Mouse (Mus musculus): Measurements from ENCODE around the gene Spns2. TPM values are rescaled to one million over a fixed set of nuclear protein-coding genes. Genes with fewer than 3 reads are reported as not detected.

The Spns2 gene
- polyA plus RNA-seq, 1 experiment from 2014 or later = 4.3 TPM

DNA sequence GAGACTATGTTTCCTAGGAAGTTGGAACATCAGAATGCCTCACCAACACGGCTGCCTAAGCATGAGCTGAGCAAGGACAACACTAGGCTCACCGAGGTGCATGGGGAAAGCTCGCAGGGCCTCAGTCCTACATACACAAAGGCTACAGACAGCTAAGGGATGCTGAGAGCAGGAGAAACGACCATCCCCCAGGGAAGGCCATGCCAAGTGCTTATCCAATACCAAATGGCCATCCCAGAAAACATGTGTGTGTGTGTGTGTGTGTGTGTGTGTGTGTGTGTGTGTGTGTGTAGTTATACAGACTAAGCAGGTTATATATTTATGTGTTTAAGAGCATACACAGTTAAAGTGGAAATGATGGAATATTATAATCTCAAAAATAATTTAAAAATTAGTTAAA is 34.0 kb upstream of the Spns2 start:
- no peak for DNase-seq (ENCODE audit: low spot score)
- Histone ChIP-seq H3K9me3 (ENCODE audit: control insufficient read depth, low read length) (no peaks in the 10 kb centered on the region), H3K4me1 (replicated peaks; ENCODE audit: control insufficient read depth, insufficient read depth, low read length) (no peaks in the 10 kb centered on the region), H3K4me2 (ENCODE audit: low read length) (no peak overlapping the region), H3K4me3 (ENCODE audit: low read depth, low read length) (no peak overlapping the region), H3K27ac (ENCODE audit: low read depth) (no peak overlapping the region), H3K36me3 (ENCODE audit: control insufficient read depth, insufficient read depth, low read length) (no peaks in the 10 kb centered on the region), H3K27me3 (replicated peaks; ENCODE audit: control insufficient read depth, insufficient read depth, low read length) (no peaks in the 10 kb centered on the region), H3K9ac (ENCODE audit: low read length) (no peak overlapping the region)
- WGBS = 55% methylated on average over 4 of the region's 4 CpGs
- no peak for ATAC-seq (replicated peaks; ENCODE audit: low FRiP score, low TSS enrichment, low read depth)

DNA sequence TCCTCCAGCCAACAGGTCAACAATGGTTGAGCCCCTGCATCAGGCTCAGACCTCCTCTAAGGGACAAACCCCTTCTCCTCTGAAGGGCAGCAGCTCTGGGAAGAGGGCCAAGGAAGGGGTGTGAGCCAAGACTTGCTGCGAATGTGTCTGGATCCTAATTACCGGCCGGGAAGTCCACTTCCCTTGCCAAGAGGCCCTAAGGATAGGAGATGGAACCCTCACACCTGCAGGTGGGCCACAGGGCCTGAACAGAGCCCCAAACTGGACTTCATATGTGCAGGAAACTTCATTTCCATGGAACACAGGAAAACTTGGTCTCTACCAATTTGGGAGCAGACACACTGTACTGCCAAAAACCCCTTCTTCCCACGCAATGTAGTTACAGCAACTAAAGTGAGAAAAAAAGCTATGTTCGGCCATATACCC is 32.9 kb upstream of the Spns2 start:
- Histone ChIP-seq H3K9ac (ENCODE audit: low read length) (no peak overlapping the region), H3K27ac (ENCODE audit: low read depth) (no peak overlapping the region)
- no peak for DNase-seq (ENCODE audit: low spot score)

GRCm38 (mm10) chr11:72521598-72522541 is 32.2 kb upstream of the Spns2 start:
- Histone ChIP-seq H3K36me3 (ENCODE audit: control insufficient read depth, insufficient read depth, low read length) (no peaks in the 10 kb centered on the region), H3K4me2 (ENCODE audit: low read length) (no peak overlapping the region), H3K27ac (ENCODE audit: low read depth) (no peak overlapping the region), H3K9ac (ENCODE audit: low read length) (no peak overlapping the region), H3K4me3 (ENCODE audit: low read depth, low read length) (no peak overlapping the region), H3K9me3 (ENCODE audit: control insufficient read depth, low read length) (no peaks in the 10 kb centered on the region), H3K27me3 (replicated peaks; ENCODE audit: control insufficient read depth, insufficient read depth, low read length) (no peaks in the 10 kb centered on the region), H3K4me1 (replicated peaks; ENCODE audit: control insufficient read depth, insufficient read depth, low read length) (no peaks in the 10 kb centered on the region)
- DNase-seq (ENCODE audit: low spot score) (no peak), ATAC-seq (replicated peaks; ENCODE audit: low FRiP score, low TSS enrichment, low read depth) (no peak)
- WGBS = 78% methylated on average over 5 of the region's 5 CpGs

More for the DNA sequence above, 32.9 kb upstream of the Spns2 start:
- Histone ChIP-seq H3K27me3 (replicated peaks; ENCODE audit: control insufficient read depth, insufficient read depth, low read length) (no peaks in the 10 kb centered on the region), H3K9me3 (ENCODE audit: control insufficient read depth, low read length) (no peaks in the 10 kb centered on the region), H3K4me1 (replicated peaks; ENCODE audit: control insufficient read depth, insufficient read depth, low read length) (no peaks in the 10 kb centered on the region), H3K4me2 (ENCODE audit: low read length) (no peak overlapping the region), H3K36me3 (ENCODE audit: control insufficient read depth, insufficient read depth, low read length) (no peaks in the 10 kb centered on the region), H3K4me3 (ENCODE audit: low read depth, low read length) (no peak overlapping the region)
- no peak for ATAC-seq (replicated peaks; ENCODE audit: low FRiP score, low TSS enrichment, low read depth)
- 70% methylated on average over 5 of the region's 5 CpGs for WGBS

DNA sequence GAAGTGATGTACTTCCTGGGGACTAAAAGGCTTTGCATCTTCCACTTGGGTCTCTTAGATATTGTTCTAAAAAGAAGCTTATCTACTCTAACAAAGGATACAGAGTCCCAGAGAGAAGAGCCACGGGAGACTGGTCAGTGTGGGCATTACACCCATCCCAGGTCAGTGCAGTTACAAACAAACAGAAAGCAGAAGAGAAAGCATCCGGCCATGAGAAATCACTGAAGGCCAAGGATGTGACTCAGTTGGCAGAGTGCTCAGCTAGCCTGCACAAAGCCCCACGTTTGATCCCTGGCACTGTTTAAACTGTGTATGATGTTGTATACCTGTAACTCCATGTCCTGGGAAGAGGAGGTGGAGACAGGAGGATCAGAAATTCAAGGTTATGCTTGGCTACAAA is 30.2 kb upstream of the Spns2 start:
- H3K27me3 ChIP-seq (replicated peaks; ENCODE audit: control insufficient read depth, insufficient read depth, low read length) = no peaks in the 10 kb centered on the region
- H3K9me3 ChIP-seq (ENCODE audit: control insufficient read depth, low read length) = no peaks in the 10 kb centered on the region
- H3K4me2 ChIP-seq (ENCODE audit: low read length) = no peak overlapping the region
- DNase-seq (ENCODE audit: low spot score) (no peak), ATAC-seq (replicated peaks; ENCODE audit: low FRiP score, low TSS enrichment, low read depth) (no peak)
- 66% methylated on average over 3 of the region's 3 CpGs for WGBS
- H3K9ac ChIP-seq (ENCODE audit: low read length) = no peak overlapping the region
- H3K36me3 ChIP-seq (ENCODE audit: control insufficient read depth, insufficient read depth, low read length) = no peaks in the 10 kb centered on the region
- H3K4me1 ChIP-seq (replicated peaks; ENCODE audit: control insufficient read depth, insufficient read depth, low read length) = no peaks in the 10 kb centered on the region
- H3K27ac ChIP-seq (ENCODE audit: low read depth) = no peak overlapping the region
- H3K4me3 ChIP-seq (ENCODE audit: low read depth, low read length) = no peak overlapping the region

DNA sequence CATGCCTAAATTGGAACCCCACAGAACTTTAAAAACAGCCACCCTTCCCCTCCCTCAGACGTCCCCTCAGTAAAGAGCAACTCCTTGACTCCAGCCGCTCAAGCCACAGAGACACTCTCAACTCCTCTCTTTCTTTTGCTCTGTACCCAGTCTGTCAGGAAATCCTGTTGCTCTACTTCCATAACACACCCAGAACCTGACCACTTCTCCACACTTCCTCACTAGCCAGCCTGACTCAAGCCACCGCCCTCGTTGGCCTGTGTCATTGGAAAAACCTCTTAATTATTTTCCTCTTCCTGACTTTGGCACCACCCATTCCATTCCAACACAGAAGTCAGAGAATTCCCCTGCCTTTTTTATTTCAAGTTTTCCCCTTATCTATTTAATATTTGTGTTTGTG is 29.5 kb upstream of the Spns2 start:
- Histone ChIP-seq H3K4me1 (replicated peaks; ENCODE audit: control insufficient read depth, insufficient read depth, low read length) (no peaks in the 10 kb centered on the region), H3K4me3 (ENCODE audit: low read depth, low read length) (no peak overlapping the region), H3K4me2 (ENCODE audit: low read length) (no peak overlapping the region), H3K27ac (ENCODE audit: low read depth) (no peak overlapping the region), H3K36me3 (ENCODE audit: control insufficient read depth, insufficient read depth, low read length) (no peaks in the 10 kb centered on the region), H3K27me3 (replicated peaks; ENCODE audit: control insufficient read depth, insufficient read depth, low read length) (no peaks in the 10 kb centered on the region), H3K9me3 (ENCODE audit: control insufficient read depth, low read length) (no peaks in the 10 kb centered on the region), H3K9ac (ENCODE audit: low read length) (no peak overlapping the region)
- DNase-seq (ENCODE audit: low spot score) (no peak), ATAC-seq (replicated peaks; ENCODE audit: low FRiP score, low TSS enrichment, low read depth) (no peak)
- 73% methylated on average over 4 of the region's 4 CpGs for WGBS

GRCm38 (mm10) chr11:72518449-72518848 is 28.7 kb upstream of the Spns2 start:
- ATAC-seq (replicated peaks; ENCODE audit: low FRiP score, low TSS enrichment, low read depth) (no peak), DNase-seq (ENCODE audit: low spot score) (no peak)
- 54% methylated on average over 2 of the region's 2 CpGs for WGBS
- no peak overlapping the region for H3K9ac ChIP-seq (ENCODE audit: low read length)
- H3K4me1 ChIP-seq (replicated peaks; ENCODE audit: control insufficient read depth, insufficient read depth, low read length) = no peaks in the 10 kb centered on the region
- H3K9me3 ChIP-seq (ENCODE audit: control insufficient read depth, low read length) = no peaks in the 10 kb centered on the region
- H3K36me3 ChIP-seq (ENCODE audit: control insufficient read depth, insufficient read depth, low read length) = no peaks in the 10 kb centered on the region
- no peak overlapping the region for H3K4me2 ChIP-seq (ENCODE audit: low read length)
- H3K4me3 ChIP-seq (ENCODE audit: low read depth, low read length) = no peak overlapping the region
- no peak overlapping the region for H3K27ac ChIP-seq (ENCODE audit: low read depth)
- H3K27me3 ChIP-seq (replicated peaks; ENCODE audit: control insufficient read depth, insufficient read depth, low read length) = no peaks in the 10 kb centered on the region

DNA sequence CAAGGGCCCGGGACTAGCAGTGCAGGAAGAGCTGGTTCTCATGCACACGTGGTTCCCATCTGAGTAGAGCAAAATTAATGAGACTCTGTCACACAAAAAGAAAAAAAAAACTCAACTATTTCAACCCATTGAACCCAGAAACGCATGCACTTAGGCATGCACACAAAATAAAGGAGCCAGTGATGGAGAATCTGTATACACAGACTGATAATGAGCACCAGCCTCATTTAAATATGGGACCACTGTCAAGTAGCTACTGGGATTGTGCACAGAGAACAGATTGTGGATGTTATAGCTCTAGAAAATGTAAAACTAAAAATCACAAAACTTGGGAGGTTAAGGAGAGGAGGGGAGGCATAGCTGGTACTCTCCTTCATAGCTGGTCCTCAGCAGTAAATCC is 25.3 kb upstream of the Spns2 start:
- no peak overlapping the region for H3K4me3 ChIP-seq (ENCODE audit: low read depth, low read length)
- H3K4me1 ChIP-seq (replicated peaks; ENCODE audit: control insufficient read depth, insufficient read depth, low read length) = no peaks in the 10 kb centered on the region
- H3K27me3 ChIP-seq (replicated peaks; ENCODE audit: control insufficient read depth, insufficient read depth, low read length) = no peaks in the 10 kb centered on the region
- no peak overlapping the region for H3K9ac ChIP-seq (ENCODE audit: low read length)
- no peaks in the 10 kb centered on the region for H3K9me3 ChIP-seq (ENCODE audit: control insufficient read depth, low read length)
- H3K27ac ChIP-seq (ENCODE audit: low read depth) = no peak overlapping the region
- ATAC-seq (replicated peaks; ENCODE audit: low FRiP score, low TSS enrichment, low read depth) = no peak
- H3K36me3 ChIP-seq (ENCODE audit: control insufficient read depth, insufficient read depth, low read length) = no peaks in the 10 kb centered on the region
- WGBS = 52% methylated on average over 3 of the region's 3 CpGs
- no peak overlapping the region for H3K4me2 ChIP-seq (ENCODE audit: low read length)
- DNase-seq (ENCODE audit: low spot score) = no peak

DNA sequence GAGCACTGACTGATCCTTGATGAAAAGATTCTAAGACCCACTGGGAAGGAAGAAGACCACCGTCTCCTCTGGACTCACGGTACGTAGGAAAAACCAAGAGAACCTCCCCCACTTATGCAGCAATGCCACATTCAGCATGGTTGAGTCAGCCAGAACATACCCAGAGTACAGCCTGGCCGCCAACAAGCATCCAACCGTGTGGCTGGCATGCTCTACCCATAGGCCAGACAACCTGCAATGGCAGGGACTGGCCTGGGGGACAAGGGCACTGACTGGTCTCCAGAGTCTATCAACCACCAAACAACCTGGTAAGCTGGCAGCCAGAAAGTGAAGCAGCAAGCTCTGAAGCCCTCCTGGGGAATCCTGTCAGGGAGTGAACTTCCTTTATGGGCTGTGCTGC is 18.9 kb upstream of the Spns2 start:
- WGBS = 90% methylated on average over 5 of the region's 5 CpGs
- DNase-seq (ENCODE audit: low spot score) (no peak), ATAC-seq (replicated peaks; ENCODE audit: low FRiP score, low TSS enrichment, low read depth) (no peak)
- Histone ChIP-seq H3K4me2 (ENCODE audit: low read length) (no peak overlapping the region), H3K9ac (ENCODE audit: low read length) (no peak overlapping the region), H3K4me3 (ENCODE audit: low read depth, low read length) (no peak overlapping the region), H3K27me3 (replicated peaks; ENCODE audit: control insufficient read depth, insufficient read depth, low read length) (no peaks in the 10 kb centered on the region), H3K36me3 (ENCODE audit: control insufficient read depth, insufficient read depth, low read length) (no peaks in the 10 kb centered on the region), H3K27ac (ENCODE audit: low read depth) (no peak overlapping the region), H3K9me3 (ENCODE audit: control insufficient read depth, low read length) (no peaks in the 10 kb centered on the region), H3K4me1 (replicated peaks; ENCODE audit: control insufficient read depth, insufficient read depth, low read length) (no peaks in the 10 kb centered on the region; the same call in 1 of the 2 replicates)

DNA sequence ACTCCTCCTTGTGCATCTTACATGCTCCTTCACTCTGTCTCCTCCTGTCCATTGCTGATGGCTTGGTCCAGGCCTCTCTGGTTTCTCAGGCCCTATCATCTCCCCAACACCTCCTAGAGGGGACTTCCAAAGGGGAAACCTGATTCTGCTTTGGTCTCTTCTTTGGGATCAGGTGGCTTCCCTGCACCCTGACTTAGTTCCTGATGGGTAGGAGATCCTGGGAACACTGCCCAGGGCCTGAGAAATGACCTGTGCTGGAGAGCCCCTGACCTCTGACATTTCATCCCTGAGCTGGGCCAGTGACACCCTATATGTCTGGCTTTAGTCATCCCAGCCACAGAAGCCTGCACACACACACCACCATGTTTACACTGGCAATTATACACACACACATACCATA is 17.9 kb upstream of the Spns2 start:
- Histone ChIP-seq H3K4me2 (ENCODE audit: low read length) (no peak overlapping the region), H3K4me3 (ENCODE audit: low read depth, low read length) (no peak overlapping the region), H3K9ac (ENCODE audit: low read length) (no peak overlapping the region), H3K36me3 (ENCODE audit: control insufficient read depth, insufficient read depth, low read length) (no peaks in the 10 kb centered on the region), H3K27ac (ENCODE audit: low read depth) (no peak overlapping the region), H3K4me1 (replicated peaks; ENCODE audit: control insufficient read depth, insufficient read depth, low read length) (peaks cover 4% of the 10 kb centered on the region; the same call in 1 of the 2 replicates), H3K27me3 (replicated peaks; ENCODE audit: control insufficient read depth, insufficient read depth, low read length) (no peaks in the 10 kb centered on the region), H3K9me3 (ENCODE audit: control insufficient read depth, low read length) (no peaks in the 10 kb centered on the region)
- DNase-seq (ENCODE audit: low spot score) (no peak), ATAC-seq (replicated peaks; ENCODE audit: low FRiP score, low TSS enrichment, low read depth) (no peak)
